Mouse (Mus musculus) CH12.LX (cell line): ENCODE measurements around the gene Tnfsf13b. TPM values are rescaled to one million over a fixed set of nuclear protein-coding genes. Genes with fewer than 3 reads are reported as not detected.

ENCODE experiments used
- DNase-seq: peaks from one replicate; pipeline ENCODE4 v3.0.0-alpha.2; 2013; ENCODE audit errors: extremely low read depth
- H3K27ac ChIP-seq: 2 replicates; pipeline ENCODE4 v1.5.1; 2012; ENCODE audit warnings: low read depth, mild to moderate bottlenecking, control low read depth, moderate library complexity; ENCODE audit not compliant: insufficient read depth
- H3K27me3 ChIP-seq: replicated peaks from 2 replicates; pipeline ENCODE3; 2012; ENCODE audit warnings: inconsistent platforms
- H3K36me3 ChIP-seq, 2 experiments: replicated peaks in 1 of 2; 2 replicates each; pipeline versions ENCODE3 to v1.6.1; 2012; ENCODE audit warnings: inconsistent platforms in 1 of 2, low read length in 1 of 2, mild to moderate bottlenecking in 1 of 2, mixed read lengths in 1 of 2, moderate library complexity in 1 of 2; ENCODE audit not compliant: control insufficient read depth in 1 of 2, insufficient read depth in 1 of 2
- H3K4me1 ChIP-seq, 2 experiments: 2 replicates each; pipeline ENCODE4 v1.6.1; 2012; ENCODE audit warnings: inconsistent platforms in 1 of 2, moderate library complexity in 1 of 2; ENCODE audit not compliant: insufficient read depth in 2 of 2, control insufficient read depth in 1 of 2
- H3K4me2 ChIP-seq: 2 replicates; pipeline ENCODE4 v1.6.1; 2012; ENCODE audit warnings: low read depth, mild to moderate bottlenecking, control low read depth; ENCODE audit not compliant: poor library complexity, insufficient read depth, severe bottlenecking
- H3K4me3 ChIP-seq, 3 experiments: fragments of 150-350 bp in 1 of 3; sonication (generic) in 1 of 3; replicated peaks in 1 of 3; 2 replicates each; pipeline versions ENCODE3 to v1.5.1; 2011 to 2012; ENCODE audit warnings: low read depth in 2 of 3, low read length in 2 of 3, mild to moderate bottlenecking in 2 of 3, moderate library complexity in 2 of 3, control low read depth in 1 of 3, improper control_type of control experiment in 1 of 3, inconsistent platforms in 1 of 3, mixed read lengths in 1 of 3; ENCODE audit not compliant: poor library complexity in 1 of 3
- H3K79me2 ChIP-seq: replicated peaks from 2 replicates; pipeline ENCODE4 v1.6.1; 2012; ENCODE audit warnings: mild to moderate bottlenecking, moderate library complexity; ENCODE audit not compliant: control insufficient read depth, poor library complexity, insufficient read depth, severe bottlenecking; ENCODE audit errors: extremely low read depth
- H3K9ac ChIP-seq: 2 replicates; pipeline ENCODE4 v1.6.1; 2012; ENCODE audit warnings: low read depth, mild to moderate bottlenecking, control low read depth, moderate library complexity; ENCODE audit not compliant: insufficient read depth
- H3K9me3 ChIP-seq: replicated peaks from 2 replicates; pipeline ENCODE3; 2012; ENCODE audit warnings: low read length, inconsistent platforms, mixed read lengths
- CHD2 ChIP-seq: IDR thresholded peaks from 2 replicates; pipeline ENCODE4 v1.6.1; 2011; ENCODE audit warnings: low read length, improper control_type of control experiment
- EP300 ChIP-seq: IDR thresholded peaks from 2 replicates; pipeline ENCODE4 v1.6.1; 2011; ENCODE audit warnings: low read length, improper control_type of control experiment
- GABPA ChIP-seq: IDR thresholded peaks from 2 replicates; pipeline ENCODE4 v1.6.1; 2012; ENCODE audit warnings: low read depth, low read length, improper control_type of control experiment, inconsistent platforms; ENCODE audit not compliant: insufficient replicate concordance
- HCFC1 ChIP-seq: IDR thresholded peaks from 2 replicates; pipeline ENCODE4 v1.6.1; 2012; ENCODE audit warnings: low read depth, mild to moderate bottlenecking, inconsistent platforms, low read length, improper control_type of control experiment
- IRF4 ChIP-seq: IDR thresholded peaks from 2 replicates; pipeline ENCODE4 v1.6.1; 2014; ENCODE audit warnings: low read depth, mild to moderate bottlenecking, inconsistent platforms, low read length, improper control_type of control experiment
- JUND ChIP-seq: conservative IDR thresholded peaks from 2 replicates; pipeline ENCODE4 v1.6.1; 2011; ENCODE audit warnings: low read depth, low read length, improper control_type of control experiment
- KAT2A ChIP-seq: IDR thresholded peaks from 2 replicates; pipeline ENCODE4 v1.6.1; 2012; ENCODE audit warnings: low read length, improper control_type of control experiment, inconsistent platforms; ENCODE audit not compliant: insufficient replicate concordance
- MAX ChIP-seq: IDR thresholded peaks from 2 replicates; pipeline ENCODE4 v1.6.1; 2011; ENCODE audit warnings: low read length, improper control_type of control experiment
- MAZ ChIP-seq: IDR thresholded peaks from 2 replicates; pipeline ENCODE4 v1.6.1; 2012; ENCODE audit warnings: low read depth, mild to moderate bottlenecking, inconsistent platforms, low read length, improper control_type of control experiment, moderate library complexity
- MEF2A ChIP-seq: IDR thresholded peaks from 2 replicates; pipeline ENCODE4 v1.6.1; 2014; ENCODE audit warnings: low read depth, mild to moderate bottlenecking, inconsistent platforms, low read length, improper control_type of control experiment, borderline replicate concordance
- MXI1 ChIP-seq: IDR thresholded peaks from 2 replicates; pipeline ENCODE4 v1.6.1; 2011; ENCODE audit warnings: mild to moderate bottlenecking, low read depth, low read length, improper control_type of control experiment
- MYC ChIP-seq: IDR thresholded peaks from 2 replicates; pipeline ENCODE4 v1.6.1; 2011; ENCODE audit warnings: low read depth, mild to moderate bottlenecking, improper control_type of control experiment, low read length
- PAX5 ChIP-seq: IDR thresholded peaks from 2 replicates; pipeline ENCODE4 v1.6.1; 2012; ENCODE audit warnings: low read length, inconsistent platforms, mixed read lengths
- POLR2A ChIP-seq: IDR thresholded peaks from 2 replicates; pipeline ENCODE4 v1.6.1; 2011; ENCODE audit warnings: low read depth, mild to moderate bottlenecking, improper control_type of control experiment, low read length
- POLR2AphosphoS2 ChIP-seq: IDR thresholded peaks from 2 replicates; pipeline ENCODE4 v1.6.1; 2011; ENCODE audit warnings: low read depth, low read length, improper control_type of control experiment
- RAD21 ChIP-seq: IDR thresholded peaks from 2 replicates; pipeline ENCODE4 v1.6.1; 2011; ENCODE audit warnings: low read depth, mild to moderate bottlenecking, low read length, improper control_type of control experiment, moderate library complexity
- RCOR1 ChIP-seq: conservative IDR thresholded peaks from 2 replicates; pipeline ENCODE4 v1.6.1; 2012; ENCODE audit warnings: low read depth, mild to moderate bottlenecking, inconsistent platforms, low read length, improper control_type of control experiment
- SIN3A ChIP-seq: IDR thresholded peaks from 2 replicates; pipeline ENCODE4 v1.6.1; 2012; ENCODE audit warnings: low read length, improper control_type of control experiment, inconsistent platforms
- SMC3 ChIP-seq: IDR thresholded peaks from 2 replicates; pipeline ENCODE4 v1.6.1; 2011; ENCODE audit warnings: low read depth, low read length, improper control_type of control experiment
- TCF12 ChIP-seq: IDR thresholded peaks from 2 replicates; pipeline ENCODE4 v1.6.1; 2014; ENCODE audit warnings: low read depth, mild to moderate bottlenecking, inconsistent platforms, low read length, improper control_type of control experiment
- UBTF ChIP-seq: IDR thresholded peaks from 2 replicates; pipeline ENCODE4 v1.6.1; 2012; ENCODE audit warnings: low read depth, mild to moderate bottlenecking, inconsistent platforms, low read length, improper control_type of control experiment, moderate library complexity
- USF1 ChIP-seq: IDR thresholded peaks from 2 replicates; pipeline ENCODE4 v1.6.1; 2014; ENCODE audit warnings: low read depth, mild to moderate bottlenecking, inconsistent platforms, low read length, improper control_type of control experiment
- ZC3H11A ChIP-seq: IDR thresholded peaks from 2 replicates; pipeline ENCODE4 v1.6.1; 2012; ENCODE audit warnings: low read depth, mild to moderate bottlenecking, inconsistent platforms, low read length, improper control_type of control experiment
- ZMIZ1 ChIP-seq: IDR thresholded peaks from 2 replicates; pipeline ENCODE4 v1.6.1; 2012; ENCODE audit warnings: low read depth, mild to moderate bottlenecking, inconsistent platforms, low read length, improper control_type of control experiment
- ZNF384 ChIP-seq: IDR thresholded peaks from 2 replicates; pipeline ENCODE4 v1.6.1; 2012; ENCODE audit warnings: low read depth, low read length, improper control_type of control experiment, inconsistent platforms
- dilution Hi-C: fragments of 300-500 bp; cut with MboI; formaldehyde crosslinking; loops from 2 replicates; pipeline ENCODE4 v1.14.3; 2020; ENCODE audit warnings: low sequenced_read_pairs; ENCODE audit not compliant: extremely low pct_unique_long_range_greater_than_20kb, extremely low pct_ligation_motif_present
- in situ Hi-C: fragments of 300-500 bp; cut with MboI; formaldehyde crosslinking; loops from 3 replicates; pipeline ENCODE4 v1.14.3; 2019; ENCODE audit warnings: low sequenced_read_pairs, low pct_ligation_motif_present, low pct_unique_long_range_greater_than_20kb, mixed read lengths
- polyA plus RNA-seq: library from polyadenylated mRNA; unstranded; fragments of >175 nt; gene quantifications from 2 replicates; pipeline ENCODE4 v1.2.1, GENCODE M21; 2012; ENCODE audit warnings: low read depth; ENCODE audit not compliant: insufficient read length
- total RNA-seq, 2 experiments: library from RNA; depleted of rRNA; stranded (reverse); fragments of 300-350 nt in 1 of 2; fragments of >200 nt in 1 of 2; gene quantifications; 2 replicates each; pipeline ENCODE4 v1.2.3; 2012 to 2014

Gene Tnfsf13b
- total and polyA plus RNA-seq, 3 experiments, result 0.04 to 2.5 (median 0.85) TPM

- peaks cover 7 to 23% of the 10 kb centered on the region in 2 experiments; a peak in 3 of 4 replicates for H3K4me1 ChIP-seq
- no peak overlapping the region for H3K4me2 ChIP-seq
- no peak overlapping the region for H3K27ac ChIP-seq
- H3K27me3 ChIP-seq, result no peaks in the 10 kb centered on the region
- no peaks in the 10 kb centered on the region for H3K79me2 ChIP-seq
- H3K9me3 ChIP-seq, result no peaks in the 10 kb centered on the region
- dilution Hi-C loops (no loop called here), in situ Hi-C loops (no loop called here)
- no peaks in the 10 kb centered on the region for H3K36me3 ChIP-seq
- no peak overlapping the region for H3K9ac ChIP-seq
- H3K4me3 ChIP-seq, result no peak overlapping the region
- no peak for DNase-seq
- TF ChIP-seq USF1 (no peak), ZMIZ1 (no peak), PAX5 (no peak)
These were observed 1.4 kb downstream of the Tnfsf13b start for GRCm38 (mm10) chr8:10007660-10008028.

DNA sequence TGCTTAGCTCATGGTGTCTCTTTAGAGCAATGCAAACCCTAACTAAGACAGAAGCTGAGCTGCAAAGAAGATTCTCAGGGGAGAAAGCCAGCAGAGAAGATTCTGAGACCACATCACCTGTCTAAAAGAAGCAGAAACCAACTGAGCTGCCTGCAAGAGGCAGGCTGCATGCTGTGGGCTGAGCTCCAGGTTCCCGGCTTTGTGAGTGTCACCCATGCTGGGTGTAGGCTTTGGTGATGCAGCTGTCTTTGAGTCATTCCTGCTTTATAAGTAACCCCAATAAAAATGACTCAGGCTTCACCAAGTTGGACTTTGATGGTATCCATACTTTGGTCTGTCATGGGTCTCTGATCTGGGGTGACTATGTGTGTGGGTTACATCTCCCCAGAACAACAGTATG is 10.0 kb downstream of the Tnfsf13b start:
- in situ Hi-C loops, result no loop called here
- H3K27ac ChIP-seq, result no peak overlapping the region
- no peaks in the 10 kb centered on the region for H3K27me3 ChIP-seq
- H3K9me3 ChIP-seq, result no peaks in the 10 kb centered on the region
- no peak overlapping the region for H3K4me3 ChIP-seq
- no peak for DNase-seq
- H3K36me3 ChIP-seq, result no peaks in the 10 kb centered on the region
- dilution Hi-C loops, result no loop called here
- TF ChIP-seq UBTF, result no peak
- TF ChIP-seq ZNF384, result no peak
- no peak for TF ChIP-seq CHD2
- no peak for TF ChIP-seq MYC
- no peak for TF ChIP-seq GABPA
- no peak for TF ChIP-seq MXI1
- TF ChIP-seq SIN3A, result no peak
- TF ChIP-seq RAD21, result no peak
- no peak for TF ChIP-seq POLR2A
- TF ChIP-seq TCF12, result no peak
- no peak overlapping the region for H3K4me2 ChIP-seq
- no peaks in the 10 kb centered on the region for H3K4me1 ChIP-seq
- H3K79me2 ChIP-seq, result no peaks in the 10 kb centered on the region
- no peak overlapping the region for H3K9ac ChIP-seq

GRCm38 (mm10) chr8:10017231-10017630 is 11.0 kb downstream of the Tnfsf13b start:
- dilution Hi-C loops, result no loop called here
- no peaks in the 10 kb centered on the region for H3K4me1 ChIP-seq
- no peak overlapping the region for H3K4me2 ChIP-seq
- no peaks in the 10 kb centered on the region for H3K27me3 ChIP-seq
- no peak overlapping the region for H3K27ac ChIP-seq
- H3K36me3 ChIP-seq, result no peaks in the 10 kb centered on the region
- H3K9ac ChIP-seq, result no peak overlapping the region
- in situ Hi-C loops, result no loop called here
- no peak overlapping the region for H3K4me3 ChIP-seq
- H3K9me3 ChIP-seq, result no peaks in the 10 kb centered on the region
- TF ChIP-seq MEF2A (no peak), ZC3H11A (no peak), TCF12 (no peak), POLR2AphosphoS2 (no peak), IRF4 (no peak), ZNF384 (no peak), USF1 (no peak), HCFC1 (no peak), UBTF (no peak), EP300 (no peak), SMC3 (no peak), RAD21 (no peak), RCOR1 (no peak), MAX (no peak), MAZ (no peak), KAT2A (no peak), JUND (no peak), CHD2 (no peak)
- no peak for DNase-seq
- no peaks in the 10 kb centered on the region for H3K79me2 ChIP-seq
